In genomic region chr5:100734535-100734934, GRCm38 (mm10) we compare ENCODE assay signal across 19 mouse cellular contexts.
"Had no signal": no experiment of that assay in that cellular context is flagged by ENCODE, and none has a peak within 500 bp of the region (broad histone marks: within the 10 kb centered on the region; RNA-seq: fewer than 3 reads in every experiment).

No protein-coding gene starts in this region.

- H3K4me3 ChIP-seq: kidney, embryonic 15.5 days; limb, embryonic 10.5 days; limb, embryonic 13.5 days; megakaryocyte, embryonic 14.5 days; stomach, embryonic 15.5 days had no signal

- H3K36me3 ChIP-seq: kidney, embryonic 15.5 days; limb, embryonic 10.5 days; limb, embryonic 13.5 days; stomach, embryonic 15.5 days had no signal

- H3K27me3 ChIP-seq: kidney, embryonic 15.5 days; limb, embryonic 13.5 days; stomach, embryonic 15.5 days had no signal

- H3K4me1 ChIP-seq: kidney, embryonic 15.5 days; limb, embryonic 13.5 days; stomach, embryonic 15.5 days had no signal

- H3K27ac ChIP-seq: kidney, embryonic 15.5 days; limb, embryonic 10.5 days; limb, embryonic 13.5 days; macrophage; stomach, embryonic 15.5 days had no signal

- ATAC-seq: intestine, postnatal 0 days; lung, postnatal 0 days had no signal

- H3K4me2 ChIP-seq: kidney, embryonic 15.5 days; limb, embryonic 13.5 days; lung, embryonic 14.5 days; midbrain, embryonic 11.5 days; stomach, embryonic 15.5 days had no signal

- H3K9me3 ChIP-seq: stomach, embryonic 15.5 days had no signal

- H3K9ac ChIP-seq: kidney, embryonic 15.5 days; limb, embryonic 13.5 days; lung, embryonic 14.5 days; stomach, embryonic 15.5 days had no signal

- DNase-seq: kidney, adult 8-10 months; kidney, postnatal 14 days; kidney, postnatal 4 days; lung, embryonic 14.5 days; midbrain, embryonic 14.5 days; right cerebral cortex, adult 18-20 months; right cerebral cortex, postnatal 14 days; right cerebral cortex, postnatal 4 days; spleen, adult 18-20 months; thymus, postnatal 36 days had no signal
